Mouse (Mus musculus) spleen, adult 2 months (tissue): ENCODE results near the gene N4bp2l2.

Source experiments
- CTCF ChIP-seq: fragments of 200-500 bp; IDR thresholded peaks from 2 replicates; pipeline ENCODE4 v1.5.1; 2011; ENCODE audit warnings: mild to moderate bottlenecking, inconsistent platforms; ENCODE audit not compliant: insufficient read depth, insufficient read length, insufficient replicate concordance; ENCODE audit errors: extremely low read depth
- POLR2A ChIP-seq: fragments of 200-500 bp; IDR thresholded peaks from 2 replicates; pipeline ENCODE4 v1.6.1; 2011; ENCODE audit warnings: low read depth, low read length, inconsistent platforms

GRCm38 (mm10) chr5:150561376-150561775 is 104.6 kb downstream of the N4bp2l2 start:
- no peak for TF ChIP-seq POLR2A
- TF ChIP-seq CTCF, result no peak
